Mouse (Mus musculus) erythroblast, embryonic 14.5 days (primary cell): ENCODE data around the gene Mms19.

ENCODE experiments used
- GATA1 ChIP-seq: IDR thresholded peaks from 2 replicates; pipeline ENCODE4 v1.6.1; 2012; ENCODE audit warnings: low read length, inconsistent platforms, mixed read lengths
- TAL1 ChIP-seq: IDR thresholded peaks from 3 replicates; pipeline ENCODE4 v1.6.1; 2012; ENCODE audit warnings: low read length, inconsistent platforms, mixed read lengths

DNA sequence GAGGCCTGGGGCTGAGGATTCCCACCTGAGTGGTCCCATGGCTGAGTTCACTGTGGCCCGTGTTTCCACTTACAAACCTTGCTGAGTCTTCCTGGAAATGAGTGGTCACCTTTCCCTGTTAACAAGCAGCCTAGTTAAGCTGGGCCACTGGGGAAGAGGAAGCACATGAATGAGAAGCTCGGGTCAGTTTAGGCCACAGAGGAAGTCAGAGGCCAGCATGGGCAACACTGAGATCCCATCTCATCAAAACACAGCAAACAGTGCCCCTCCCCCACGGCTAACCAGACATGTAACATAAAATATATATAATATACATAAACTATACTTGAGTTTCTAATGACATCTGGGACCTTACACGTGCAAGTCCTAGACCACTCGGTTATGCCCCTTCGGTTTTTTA is 8.9 kb upstream of the Mms19 start:
- TF ChIP-seq GATA1 (no peak), TAL1 (no peak)
